Mouse (Mus musculus): Measurements from ENCODE around the gene Ccl6. TPM values are rescaled to one million over a fixed set of nuclear protein-coding genes. Genes with fewer than 3 reads are reported as not detected.

Ccl6 gene
- polyA plus RNA-seq, 1 experiment = 10.4 TPM

DNA sequence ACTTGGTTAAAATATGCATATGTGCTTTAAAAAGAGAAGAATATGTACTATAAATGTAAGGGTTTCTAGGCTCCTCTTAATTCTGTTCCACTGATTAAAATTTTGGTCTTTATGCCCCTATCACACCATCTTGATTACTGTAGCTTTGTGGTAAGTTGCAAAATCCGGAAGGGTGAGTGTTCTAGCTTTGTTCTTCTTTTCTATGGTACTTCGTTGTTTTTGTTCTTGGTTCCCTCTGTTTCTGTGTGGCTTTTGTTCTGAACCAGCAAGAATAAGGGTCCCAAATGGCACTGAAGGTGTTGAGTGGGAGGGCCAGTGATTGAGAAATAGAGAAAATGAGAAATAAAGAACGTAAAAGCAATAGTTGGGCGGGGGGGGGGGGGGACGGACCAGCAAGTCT lies 25.4 kb upstream of the Ccl6 start:
- no peak overlapping the region for H3K27ac ChIP-seq (ENCODE audit: control insufficient read depth, insufficient read depth, low read length)
- no peaks in the 10 kb centered on the region for H3K36me3 ChIP-seq (ENCODE audit: control insufficient read depth, insufficient read depth, low read length)
- DNase-seq = no peak
- 36% methylated on average over 4 of the region's 5 CpGs for WGBS
- H3K4me3 ChIP-seq (ENCODE audit: control insufficient read depth, insufficient read depth, low read length) = no peak overlapping the region
- no peaks in the 10 kb centered on the region for H3K4me1 ChIP-seq (replicated peaks; ENCODE audit: control insufficient read depth, insufficient read depth, low read length)
- TF ChIP-seq POLR2A (IDR thresholded peaks at IDR 0.05; ENCODE audit: control insufficient read depth, extremely low read depth, insufficient read depth, low read length, poor library complexity) (no peak), CTCF (IDR thresholded peaks at IDR 0.05; ENCODE audit: borderline replicate concordance, control insufficient read depth, extremely low read depth, insufficient read depth, low read length, poor library complexity) (no peak)
- no peaks in the 10 kb centered on the region for H3K27me3 ChIP-seq (ENCODE audit: control insufficient read depth, insufficient read depth, low read length)

DNA sequence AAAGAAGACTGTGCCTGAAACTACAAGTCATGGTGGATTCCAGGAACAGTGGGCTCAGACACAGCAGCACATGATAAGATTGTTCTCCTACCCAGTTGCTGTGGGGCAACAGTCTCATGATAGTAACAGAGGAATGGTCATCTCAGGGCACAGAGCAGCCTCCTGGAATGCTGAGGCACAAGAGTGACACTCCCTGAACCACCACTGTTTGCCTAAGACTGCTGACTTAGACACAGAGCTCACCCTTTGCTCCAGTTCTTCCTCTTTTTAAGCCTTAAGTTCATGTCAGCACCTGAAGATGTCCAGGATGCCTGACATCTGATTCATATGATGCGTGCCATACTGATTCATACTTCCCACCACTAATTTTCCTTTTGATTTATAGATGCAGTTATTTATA lies 23.7 kb upstream of the Ccl6 start:
- Histone ChIP-seq H3K27ac (ENCODE audit: control insufficient read depth, insufficient read depth, low read length) (no peak overlapping the region), H3K4me3 (ENCODE audit: control insufficient read depth, insufficient read depth, low read length) (no peak overlapping the region), H3K27me3 (ENCODE audit: control insufficient read depth, insufficient read depth, low read length) (no peaks in the 10 kb centered on the region), H3K4me1 (replicated peaks; ENCODE audit: control insufficient read depth, insufficient read depth, low read length) (no peaks in the 10 kb centered on the region), H3K36me3 (ENCODE audit: control insufficient read depth, insufficient read depth, low read length) (no peaks in the 10 kb centered on the region)
- TF ChIP-seq POLR2A (IDR thresholded peaks at IDR 0.05; ENCODE audit: control insufficient read depth, extremely low read depth, insufficient read depth, low read length, poor library complexity) (no peak), CTCF (IDR thresholded peaks at IDR 0.05; ENCODE audit: borderline replicate concordance, control insufficient read depth, extremely low read depth, insufficient read depth, low read length, poor library complexity) (no peak)
- no peak for DNase-seq
- 93% methylated on average over 1 of the region's 1 CpGs for WGBS

DNA sequence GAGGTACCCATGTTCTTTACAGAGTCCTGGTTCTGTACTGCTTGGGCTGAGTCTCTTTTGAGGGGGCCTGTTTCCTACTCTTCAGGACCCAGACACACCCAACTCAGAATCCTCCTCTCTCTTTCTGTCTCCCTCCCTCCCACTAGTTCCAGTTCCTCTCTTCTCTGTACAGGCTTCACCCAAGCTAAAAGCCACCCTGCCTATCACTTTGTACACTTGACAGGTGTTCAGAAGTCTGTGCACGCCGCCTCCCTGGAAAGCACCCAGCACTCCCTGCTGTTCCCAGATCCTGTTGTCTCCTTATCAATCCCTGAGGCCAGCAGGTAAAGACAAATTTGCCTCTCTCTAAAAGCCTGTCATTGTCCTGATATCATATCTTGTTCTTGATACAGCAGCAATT lies 18.0 kb upstream of the Ccl6 start:
- no peaks in the 10 kb centered on the region for H3K4me1 ChIP-seq (replicated peaks; ENCODE audit: control insufficient read depth, insufficient read depth, low read length)
- no peaks in the 10 kb centered on the region for H3K36me3 ChIP-seq (ENCODE audit: control insufficient read depth, insufficient read depth, low read length)
- no peaks in the 10 kb centered on the region for H3K27me3 ChIP-seq (ENCODE audit: control insufficient read depth, insufficient read depth, low read length)
- no peak overlapping the region for H3K27ac ChIP-seq (ENCODE audit: control insufficient read depth, insufficient read depth, low read length)
- no peak for DNase-seq
- 86% methylated on average over 2 of the region's 2 CpGs for WGBS
- H3K4me3 ChIP-seq (ENCODE audit: control insufficient read depth, insufficient read depth, low read length) = no peak overlapping the region
- no peak for TF ChIP-seq CTCF (IDR thresholded peaks at IDR 0.05; ENCODE audit: borderline replicate concordance, control insufficient read depth, extremely low read depth, insufficient read depth, low read length, poor library complexity)
- no peak for TF ChIP-seq POLR2A (IDR thresholded peaks at IDR 0.05; ENCODE audit: control insufficient read depth, extremely low read depth, insufficient read depth, low read length, poor library complexity)

DNA sequence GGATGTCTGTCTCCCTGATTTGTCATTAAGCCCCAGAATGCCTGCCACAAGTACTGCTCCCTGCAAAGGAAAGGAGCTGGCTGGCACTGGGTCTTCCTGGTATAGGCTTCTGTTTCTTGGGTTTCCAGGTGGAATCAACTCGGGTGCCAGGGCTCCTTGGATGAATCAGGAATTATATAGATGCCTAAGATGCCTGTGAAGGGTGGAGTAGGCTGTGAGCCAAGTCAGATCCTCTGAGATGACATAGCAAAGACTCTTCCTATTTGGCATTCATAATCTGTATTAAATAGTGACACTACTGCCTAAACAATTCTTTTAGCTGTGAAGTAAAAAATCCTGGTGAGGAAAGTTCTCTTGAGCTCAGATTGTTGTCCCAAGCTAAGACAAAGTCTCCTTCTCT lies 13.5 kb upstream of the Ccl6 start:
- Histone ChIP-seq H3K36me3 (ENCODE audit: control insufficient read depth, insufficient read depth, low read length) (no peaks in the 10 kb centered on the region), H3K27ac (ENCODE audit: control insufficient read depth, insufficient read depth, low read length) (no peak overlapping the region), H3K4me3 (ENCODE audit: control insufficient read depth, insufficient read depth, low read length) (no peak overlapping the region), H3K27me3 (ENCODE audit: control insufficient read depth, insufficient read depth, low read length) (no peaks in the 10 kb centered on the region), H3K4me1 (replicated peaks; ENCODE audit: control insufficient read depth, insufficient read depth, low read length) (no peaks in the 10 kb centered on the region)
- DNase-seq = no peak
- TF ChIP-seq CTCF (IDR thresholded peaks at IDR 0.05; ENCODE audit: borderline replicate concordance, control insufficient read depth, extremely low read depth, insufficient read depth, low read length, poor library complexity) = no peak
- no peak for TF ChIP-seq POLR2A (IDR thresholded peaks at IDR 0.05; ENCODE audit: control insufficient read depth, extremely low read depth, insufficient read depth, low read length, poor library complexity)
- WGBS = 64% methylated on average over 1 of the region's 1 CpGs

DNA sequence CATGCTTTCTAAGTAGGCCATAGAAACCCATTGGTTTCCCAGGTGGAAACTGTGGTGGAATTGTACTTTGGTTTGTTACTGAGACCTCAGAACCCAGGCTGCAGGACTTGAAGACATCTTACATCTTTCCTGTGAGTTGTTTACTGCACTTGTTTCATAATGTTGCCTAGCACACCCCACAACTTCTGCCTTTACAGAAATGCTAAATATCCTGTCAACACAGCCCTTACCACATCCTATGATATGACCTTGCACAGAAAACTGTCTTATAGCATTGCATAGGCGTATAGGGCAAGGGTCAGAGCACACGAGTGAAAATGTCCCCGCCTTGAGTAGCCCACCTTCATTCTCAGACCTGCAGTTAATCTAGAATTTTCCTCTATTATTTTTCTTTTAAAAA lies 12.6 kb upstream of the Ccl6 start:
- Histone ChIP-seq H3K4me3 (ENCODE audit: control insufficient read depth, insufficient read depth, low read length) (no peak overlapping the region), H3K27me3 (ENCODE audit: control insufficient read depth, insufficient read depth, low read length) (no peaks in the 10 kb centered on the region), H3K36me3 (ENCODE audit: control insufficient read depth, insufficient read depth, low read length) (no peaks in the 10 kb centered on the region), H3K4me1 (replicated peaks; ENCODE audit: control insufficient read depth, insufficient read depth, low read length) (no peaks in the 10 kb centered on the region), H3K27ac (ENCODE audit: control insufficient read depth, insufficient read depth, low read length) (no peak overlapping the region)
- TF ChIP-seq CTCF (IDR thresholded peaks at IDR 0.05; ENCODE audit: borderline replicate concordance, control insufficient read depth, extremely low read depth, insufficient read depth, low read length, poor library complexity) (no peak), POLR2A (IDR thresholded peaks at IDR 0.05; ENCODE audit: control insufficient read depth, extremely low read depth, insufficient read depth, low read length, poor library complexity) (no peak)
- no peak for DNase-seq
- 88% methylated on average over 3 of the region's 3 CpGs for WGBS

DNA sequence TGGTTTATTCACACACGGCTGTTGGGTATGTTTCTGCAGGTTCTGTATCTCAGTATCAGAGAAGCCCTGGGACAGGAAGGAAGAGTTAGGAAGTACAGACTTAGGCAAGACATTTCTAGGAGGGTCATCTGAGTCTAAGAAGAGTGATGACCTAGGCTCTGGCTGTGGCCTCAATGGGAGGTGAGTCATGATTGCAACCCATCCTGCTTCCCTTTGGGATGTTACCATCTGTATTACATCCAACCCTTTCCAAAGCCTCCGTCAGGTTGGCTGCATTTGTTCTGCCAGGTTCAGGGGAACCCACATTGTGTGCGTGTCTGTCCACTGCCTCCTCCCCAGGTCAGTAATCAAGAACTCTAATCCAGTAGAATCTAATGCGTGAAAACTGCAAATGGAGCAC lies 11.8 kb upstream of the Ccl6 start:
- Histone ChIP-seq H3K4me3 (ENCODE audit: control insufficient read depth, insufficient read depth, low read length) (no peak overlapping the region), H3K27ac (ENCODE audit: control insufficient read depth, insufficient read depth, low read length) (no peak overlapping the region), H3K36me3 (ENCODE audit: control insufficient read depth, insufficient read depth, low read length) (no peaks in the 10 kb centered on the region), H3K4me1 (replicated peaks; ENCODE audit: control insufficient read depth, insufficient read depth, low read length) (no peaks in the 10 kb centered on the region), H3K27me3 (ENCODE audit: control insufficient read depth, insufficient read depth, low read length) (no peaks in the 10 kb centered on the region)
- WGBS = 96% methylated on average over 4 of the region's 4 CpGs
- no peak for DNase-seq
- TF ChIP-seq POLR2A (IDR thresholded peaks at IDR 0.05; ENCODE audit: control insufficient read depth, extremely low read depth, insufficient read depth, low read length, poor library complexity) (no peak), CTCF (IDR thresholded peaks at IDR 0.05; ENCODE audit: borderline replicate concordance, control insufficient read depth, extremely low read depth, insufficient read depth, low read length, poor library complexity) (no peak)

DNA sequence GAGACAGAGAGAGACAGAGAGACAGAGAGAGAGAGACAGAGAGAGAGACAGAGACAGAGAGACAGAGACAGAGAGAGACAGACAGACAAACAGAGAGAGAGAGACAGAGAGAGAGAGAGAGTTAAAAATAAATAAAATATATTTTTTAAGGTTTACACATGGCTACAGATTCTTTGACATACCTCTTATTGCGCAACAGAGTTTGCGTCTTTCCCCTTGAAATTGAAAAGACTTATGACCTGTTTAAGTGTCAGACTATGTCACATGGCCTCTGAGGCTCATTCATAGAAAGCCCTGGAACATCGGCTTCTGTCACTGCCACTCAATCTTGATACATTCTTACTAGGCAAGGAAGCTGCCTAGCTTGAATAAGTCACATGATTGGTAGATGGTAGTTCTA lies 10.5 kb upstream of the Ccl6 start:
- 96% methylated on average over 3 of the region's 3 CpGs for WGBS
- TF ChIP-seq CTCF (IDR thresholded peaks at IDR 0.05; ENCODE audit: borderline replicate concordance, control insufficient read depth, extremely low read depth, insufficient read depth, low read length, poor library complexity) (no peak), POLR2A (IDR thresholded peaks at IDR 0.05; ENCODE audit: control insufficient read depth, extremely low read depth, insufficient read depth, low read length, poor library complexity) (no peak)
- DNase-seq = no peak
- Histone ChIP-seq H3K36me3 (ENCODE audit: control insufficient read depth, insufficient read depth, low read length) (no peaks in the 10 kb centered on the region), H3K4me3 (ENCODE audit: control insufficient read depth, insufficient read depth, low read length) (no peak overlapping the region), H3K4me1 (replicated peaks; ENCODE audit: control insufficient read depth, insufficient read depth, low read length) (no peaks in the 10 kb centered on the region), H3K27ac (ENCODE audit: control insufficient read depth, insufficient read depth, low read length) (no peak overlapping the region), H3K27me3 (ENCODE audit: control insufficient read depth, insufficient read depth, low read length) (no peaks in the 10 kb centered on the region)
